Mouse (Mus musculus) hindbrain, embryonic 14.5 days (tissue): ENCODE data around the gene Plbd2. TPM values are rescaled to one million over a fixed set of nuclear protein-coding genes. Genes with fewer than 3 reads are reported as not detected.
A peak's percentile ranks its signal among the peaks of the same experiment; 100 is the strongest.

Source experiments
- ATAC-seq: fragments of 200-750 bp; cut with Nextera tagmentation; 2 replicates; pipeline ENCODE4 v1.8.0; 2017; ENCODE audit warnings: moderate number of reproducible peaks, mild to moderate bottlenecking, moderate TSS enrichment, moderate library complexity; ENCODE audit not compliant: low FRiP score
- DNase-seq: peaks from one replicate; pipeline ENCODE4 v3.0.0-alpha.2; 2015; ENCODE audit warnings: low spot score
- H3K27ac ChIP-seq: fragments of 300-500 bp; sonication (generic); 2 replicates; pipeline ENCODE4 v1.5.1; 2014; ENCODE audit warnings: mild to moderate bottlenecking, moderate library complexity
- H3K27me3 ChIP-seq: fragments of 300-500 bp; sonication (generic); 2 replicates; pipeline ENCODE4 v1.6.1; 2014; ENCODE audit warnings: mild to moderate bottlenecking, low read length, mixed read lengths; ENCODE audit not compliant: control insufficient read depth, insufficient read depth
- H3K36me3 ChIP-seq: fragments of 300-500 bp; sonication (generic); replicated peaks from 2 replicates; pipeline ENCODE4 v1.6.1; 2014; ENCODE audit not compliant: control insufficient read depth, insufficient read depth
- H3K4me1 ChIP-seq: fragments of 300-500 bp; sonication (generic); replicated peaks from 2 replicates; pipeline ENCODE4 v1.6.1; 2014; ENCODE audit warnings: antibody characterized with exemption, low read length, mixed read lengths; ENCODE audit not compliant: control insufficient read depth, insufficient read depth
- H3K4me2 ChIP-seq: fragments of 300-500 bp; sonication (generic); replicated peaks from 2 replicates; pipeline ENCODE4 v1.6.1; 2014; ENCODE audit warnings: mild to moderate bottlenecking, moderate library complexity
- H3K4me3 ChIP-seq: fragments of 300-500 bp; sonication (generic); replicated peaks from 2 replicates; pipeline ENCODE4 v1.5.1; 2014; ENCODE audit warnings: mild to moderate bottlenecking, low read length
- H3K9ac ChIP-seq: fragments of 300-500 bp; sonication (generic); 2 replicates; pipeline ENCODE4 v1.6.1; 2014
- H3K9me3 ChIP-seq: fragments of 300-500 bp; sonication (generic); 2 replicates; pipeline ENCODE4 v1.6.1; 2016; ENCODE audit warnings: low read length; ENCODE audit not compliant: control insufficient read depth
- WGBS: fragments of 180-500 bp; shearing (Covaris S2); extraction: QIAGEN DNeasy Blood & Tissue Kit; methylation state at CpG from one replicate; pipeline ENCODE4 v1.1.7; 2014; 5-methylcytosine and 5-hydroxymethylcytosine counted together
- polyA plus RNA-seq: library from polyadenylated mRNA; unstranded; fragments of >200 nt; fragmentation: Nextera tagmentation; extraction: Ambion mirVana; gene quantifications from 2 replicates; pipeline ENCODE4 v1.2.1, GENCODE M21; 2014

The Plbd2 gene
- polyA plus RNA-seq, 1 experiment from 2014 or later: 28.8 TPM

DNA sequence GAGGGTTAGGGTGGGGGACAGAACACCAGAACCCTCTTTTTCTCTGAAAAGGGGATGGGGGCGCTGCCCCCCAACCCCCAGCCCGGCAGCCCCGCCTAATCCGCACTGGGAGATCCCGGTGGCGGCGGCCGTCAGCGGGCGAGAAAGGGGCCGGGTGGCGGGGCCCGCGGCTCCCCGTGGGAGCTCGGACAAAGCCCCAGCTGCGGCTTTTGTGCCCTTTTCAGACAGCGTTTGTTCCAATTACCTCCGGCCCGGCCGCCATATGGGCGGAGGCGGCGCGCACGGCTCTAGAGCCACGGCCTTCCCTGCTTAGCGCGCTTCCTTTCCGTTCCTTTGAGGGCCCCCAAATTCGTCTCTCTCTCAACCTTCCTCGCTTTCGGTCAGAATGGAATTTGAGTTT, 65.4 kb downstream of the Plbd2 start:
- ATAC-seq (no peak), DNase-seq (no peak)
- H3K4me1 ChIP-seq: peaks cover 6% of the 10 kb centered on the region; the same call in 1 of the 2 replicates
- H3K4me2 ChIP-seq: peak overlapping the region; percentile 71
- peak overlapping the region; percentile 95 for H3K27ac ChIP-seq
- H3K4me3 ChIP-seq: peak overlapping the region; percentile 77
- under 1% methylated on average over 33 of the region's 33 CpGs for WGBS
- peaks cover 15% of the 10 kb centered on the region for H3K36me3 ChIP-seq
- H3K27me3 ChIP-seq: peaks cover 60% of the 10 kb centered on the region
- no peaks in the 10 kb centered on the region for H3K9me3 ChIP-seq
- H3K9ac ChIP-seq: peak overlapping the region; percentile 95

DNA sequence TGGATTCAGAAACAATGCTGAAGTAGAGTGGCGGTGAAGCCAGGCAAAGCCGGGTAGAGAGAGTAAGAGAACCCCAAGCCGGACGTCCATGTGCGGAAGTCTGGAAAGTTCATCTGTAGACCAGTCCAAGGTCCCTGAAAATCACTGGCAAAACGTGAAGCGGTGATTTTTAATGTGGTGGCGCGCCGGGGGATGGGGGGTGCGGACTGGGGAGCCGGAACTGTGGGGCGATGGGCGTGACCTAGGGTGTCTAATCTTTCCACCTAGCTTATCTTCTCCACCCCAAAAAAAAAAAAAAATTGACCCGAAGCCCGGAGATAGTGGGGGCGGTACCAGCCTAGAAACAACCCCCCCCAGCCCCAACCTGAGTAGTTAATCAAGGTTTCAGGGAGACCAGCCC, 65.9 kb downstream of the Plbd2 start:
- Histone ChIP-seq H3K27me3 (peaks cover 61% of the 10 kb centered on the region), H3K36me3 (peaks cover 15% of the 10 kb centered on the region), H3K4me3 (peak overlapping the region; percentile 77), H3K9me3 (no peaks in the 10 kb centered on the region), H3K4me2 (peak overlapping the region; percentile 71), H3K9ac (peak overlapping the region; percentile 95), H3K4me1 (peaks cover 6% of the 10 kb centered on the region; the same call in 1 of the 2 replicates), H3K27ac (peak overlapping the region; percentile 95)
- WGBS: under 1% methylated on average over 17 of the region's 17 CpGs
- DNase-seq (no peak), ATAC-seq (no peak)

DNA sequence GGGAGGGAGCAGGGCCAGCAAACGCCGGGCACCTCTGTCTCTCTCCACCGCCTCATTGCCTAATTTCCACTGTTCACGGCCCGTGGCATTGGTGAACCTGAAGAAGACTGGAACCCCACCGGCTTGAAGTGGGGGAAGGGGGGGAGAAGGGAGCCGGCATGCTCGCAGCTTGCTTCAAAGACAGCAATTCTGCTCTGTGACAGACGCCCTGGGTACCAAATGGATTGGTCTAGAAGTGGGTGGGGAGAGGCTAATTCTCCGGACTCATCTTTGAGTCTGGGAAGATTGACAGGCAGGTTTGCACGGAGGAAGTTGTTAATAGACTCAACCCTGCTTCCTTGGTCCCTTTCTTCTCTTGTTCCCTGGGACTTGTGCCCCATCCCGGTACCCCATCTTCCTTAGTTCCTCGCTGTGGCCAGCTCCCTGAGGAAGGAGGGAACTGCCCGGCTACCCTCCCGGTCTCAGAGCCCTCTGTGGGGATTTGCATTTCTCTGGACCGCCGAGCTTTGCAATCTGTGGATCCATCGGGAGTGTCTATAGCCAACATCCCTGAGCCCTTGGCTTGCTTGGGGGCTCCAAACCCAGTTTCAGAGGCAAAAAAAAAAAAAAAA, 66.4 kb downstream of the Plbd2 start:
- H3K9me3 ChIP-seq: no peaks in the 10 kb centered on the region
- DNase-seq (no peak), ATAC-seq (no peak)
- H3K4me2 ChIP-seq: peak overlapping the region; percentile 71
- peak overlapping the region; percentile 95 for H3K27ac ChIP-seq
- WGBS: 0% methylated on average over 18 of the region's 18 CpGs
- H3K4me3 ChIP-seq: peak overlapping the region; percentile 77
- peaks cover 15% of the 10 kb centered on the region for H3K36me3 ChIP-seq
- peak overlapping the region; percentile 95 for H3K9ac ChIP-seq
- peaks cover 66% of the 10 kb centered on the region for H3K27me3 ChIP-seq
- peaks cover 6% of the 10 kb centered on the region; the same call in 1 of the 2 replicates for H3K4me1 ChIP-seq

DNA sequence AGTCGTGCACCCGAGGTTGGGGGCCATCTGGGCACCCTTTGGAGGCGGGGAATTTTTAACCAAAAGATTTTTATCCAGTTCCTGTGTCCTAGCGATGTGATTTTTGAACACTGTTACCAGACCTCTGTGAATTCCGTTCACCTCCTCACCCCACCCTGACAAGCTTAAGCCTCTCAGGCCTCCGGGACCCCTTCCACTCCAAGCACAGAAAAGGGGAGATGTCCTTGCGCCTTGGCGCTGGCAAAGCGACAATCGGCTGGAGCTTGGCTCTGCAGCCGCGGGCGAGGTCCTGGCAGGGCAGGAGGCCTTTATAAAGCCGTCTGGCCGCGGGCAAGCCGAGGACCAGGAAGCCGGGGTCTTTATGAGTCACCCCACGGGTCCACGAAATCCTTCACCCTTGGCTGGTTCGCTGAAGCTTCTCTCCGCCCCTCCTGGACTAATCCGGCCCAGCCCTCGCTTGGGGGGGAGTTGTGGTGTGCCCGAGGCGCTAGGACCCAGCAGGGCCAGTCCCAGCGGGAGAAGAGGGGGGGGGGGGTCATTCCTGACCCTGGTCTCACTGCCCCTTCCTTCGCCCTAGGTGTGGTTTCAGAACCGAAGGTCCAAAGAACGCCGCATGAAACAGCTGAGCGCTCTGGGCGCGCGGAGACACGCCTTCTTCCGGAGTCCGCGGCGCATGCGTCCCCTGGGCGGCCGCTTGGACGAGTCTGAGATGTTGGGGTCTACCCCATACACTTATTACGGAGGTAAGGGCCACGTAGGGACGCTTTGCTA, 67.5 kb downstream of the Plbd2 start:
- Histone ChIP-seq H3K27ac (peak overlapping the region; percentile 95), H3K27me3 (peaks cover 77% of the 10 kb centered on the region), H3K36me3 (peaks cover 15% of the 10 kb centered on the region), H3K9me3 (no peaks in the 10 kb centered on the region), H3K4me1 (peaks cover 6% of the 10 kb centered on the region; the same call in 1 of the 2 replicates), H3K9ac (peak overlapping the region; percentile 95), H3K4me2 (peak overlapping the region; percentile 71), H3K4me3 (peak overlapping the region; percentile 77)
- WGBS: under 1% methylated on average over 47 of the region's 47 CpGs
- no peak for DNase-seq
- ATAC-seq: no peak

DNA sequence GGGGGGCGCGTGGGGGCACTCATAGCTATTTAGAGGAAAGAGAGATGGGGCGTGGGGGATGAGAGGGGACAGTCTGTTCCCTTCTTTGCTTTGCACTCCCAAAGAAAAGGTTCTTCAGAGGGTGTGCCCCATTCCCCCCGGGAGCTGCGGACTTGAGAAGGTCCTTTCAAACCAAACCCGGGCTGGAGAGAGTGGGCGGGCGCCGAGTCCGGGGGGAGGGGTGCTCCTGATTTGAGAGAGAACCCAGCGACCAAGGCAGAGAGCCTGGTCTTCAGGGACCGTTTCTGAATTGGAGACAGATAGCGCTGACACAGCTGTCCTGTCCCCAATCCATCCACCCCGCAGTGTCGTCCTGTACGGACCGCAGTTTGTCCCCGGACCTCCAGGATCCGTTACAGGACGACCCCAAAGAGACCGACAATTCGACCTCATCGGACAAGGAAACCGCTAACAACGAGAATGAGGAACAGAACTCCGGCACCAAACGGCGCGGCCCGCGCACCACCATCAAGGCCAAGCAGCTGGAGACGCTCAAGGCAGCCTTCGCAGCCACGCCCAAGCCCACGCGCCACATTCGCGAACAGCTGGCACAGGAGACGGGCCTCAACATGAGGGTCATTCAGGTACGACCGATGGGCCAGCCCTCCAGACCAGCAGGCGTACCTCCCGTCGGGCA, 68.3 kb downstream of the Plbd2 start:
- peak overlapping the region; percentile 95 for H3K9ac ChIP-seq
- ATAC-seq (no peak), DNase-seq (no peak)
- H3K4me1 ChIP-seq: peaks cover 6% of the 10 kb centered on the region; the same call in 1 of the 2 replicates
- H3K27ac ChIP-seq: peak overlapping the region; percentile 95
- under 1% methylated on average over 44 of the region's 44 CpGs for WGBS
- H3K36me3 ChIP-seq: peaks cover 14% of the 10 kb centered on the region
- peak overlapping the region; percentile 77 for H3K4me3 ChIP-seq
- H3K27me3 ChIP-seq: peaks cover 80% of the 10 kb centered on the region
- no peaks in the 10 kb centered on the region for H3K9me3 ChIP-seq
- peak overlapping the region; percentile 71 for H3K4me2 ChIP-seq

DNA sequence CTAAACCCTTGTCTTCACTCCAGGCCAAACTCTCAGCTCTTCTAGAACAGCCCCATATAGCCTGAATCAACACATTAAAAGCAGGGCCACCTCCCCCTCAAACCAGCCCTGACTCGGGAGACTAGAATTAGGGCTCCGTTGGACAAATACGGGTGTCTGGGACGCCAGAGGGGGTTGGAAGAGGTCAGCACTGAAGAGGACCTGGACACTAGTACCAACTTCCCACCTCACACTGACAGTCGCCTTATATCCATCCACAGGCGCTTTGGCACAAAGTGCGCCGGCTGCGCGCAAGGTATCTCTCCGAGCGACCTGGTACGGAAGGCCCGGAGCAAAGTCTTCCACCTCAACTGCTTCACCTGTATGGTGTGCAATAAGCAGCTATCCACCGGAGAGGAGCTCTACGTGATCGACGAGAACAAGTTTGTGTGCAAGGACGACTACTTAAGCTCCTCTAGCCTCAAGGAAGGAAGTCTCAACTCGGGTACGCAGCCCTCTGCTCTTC, 69.1 kb downstream of the Plbd2 start:
- ATAC-seq (no peak), DNase-seq (no peak)
- H3K4me3 ChIP-seq: peak overlapping the region; percentile 77
- H3K4me2 ChIP-seq: peak overlapping the region; percentile 71
- 1% methylated on average over 21 of the region's 21 CpGs for WGBS
- H3K4me1 ChIP-seq: peaks cover 1% of the 10 kb centered on the region; the same call in 1 of the 2 replicates
- peaks cover 10% of the 10 kb centered on the region; the same call in 1 of the 2 replicates for H3K36me3 ChIP-seq
- H3K9ac ChIP-seq: peak overlapping the region; percentile 95
- peaks cover 84% of the 10 kb centered on the region for H3K27me3 ChIP-seq
- H3K9me3 ChIP-seq: no peaks in the 10 kb centered on the region
- peak overlapping the region; percentile 95 for H3K27ac ChIP-seq

Other genes with a start within 250 kb of the Plbd2 start
- gene Lhx5, start 71.9 kb downstream of the Plbd2 start, polyA plus RNA-seq: 20.4 and 23.1 TPM in 2 replicates
- gene Sdsl, start 30.8 kb downstream of the Plbd2 start, polyA plus RNA-seq: 6.1 and 7.7 TPM in 2 replicates
- not detected in 2 replicates for gene Sds, start 27.1 kb downstream of the Plbd2 start, polyA plus RNA-seq
- 1.3 and 1.4 TPM in 2 replicates for gene Slc8b1, start 7.5 kb upstream of the Plbd2 start, polyA plus RNA-seq
- gene Tpcn1, start 85.0 kb upstream of the Plbd2 start, polyA plus RNA-seq: 13.4 and 15.7 TPM in 2 replicates
- 1.5 and 1.9 TPM in 2 replicates for gene Iqcd, start 85.4 kb upstream of the Plbd2 start, polyA plus RNA-seq
- 20.1 and 20.6 TPM in 2 replicates for gene Rita1, start 109.0 kb upstream of the Plbd2 start, polyA plus RNA-seq
- gene Ddx54, start 109.1 kb upstream of the Plbd2 start, polyA plus RNA-seq: 27.8 and 29.8 TPM in 2 replicates
- gene Cfap73, start 130.6 kb upstream of the Plbd2 start, polyA plus RNA-seq: 0.53 and 1.1 TPM in 2 replicates
- gene Rasal1, start 145.2 kb upstream of the Plbd2 start, polyA plus RNA-seq: 0.31 and 0.74 TPM in 2 replicates
- 53.9 and 64.1 TPM in 2 replicates for gene Dtx1, start 208.3 kb upstream of the Plbd2 start, polyA plus RNA-seq
- gene Oas2, start 246.2 kb upstream of the Plbd2 start, polyA plus RNA-seq: 0.16 and 0.32 TPM in 2 replicates